Mouse (Mus musculus) hindbrain, embryonic 12.5 days (tissue): ENCODE measurements around the gene Hoxd3. TPM values are rescaled to one million over a fixed set of nuclear protein-coding genes. Genes with fewer than 3 reads are reported as not detected.

Experiments
- ATAC-seq: fragments of 200-750 bp; cut with Nextera tagmentation; 2 replicates; pipeline ENCODE4 v1.8.0; 2017; ENCODE audit warnings: moderate TSS enrichment; ENCODE audit not compliant: low FRiP score
- H3K27ac ChIP-seq: fragments of 300-500 bp; sonication (generic); 2 replicates; pipeline ENCODE4 v1.5.1; 2016; ENCODE audit warnings: mild to moderate bottlenecking
- H3K27me3 ChIP-seq: fragments of 300-500 bp; sonication (generic); 2 replicates; pipeline ENCODE4 v1.6.1; 2016; ENCODE audit warnings: mild to moderate bottlenecking
- H3K36me3 ChIP-seq: fragments of 300-500 bp; sonication (generic); 2 replicates; pipeline ENCODE4 v1.6.1; 2016; ENCODE audit warnings: mild to moderate bottlenecking
- H3K4me1 ChIP-seq: fragments of 300-500 bp; sonication (generic); 2 replicates; pipeline ENCODE4 v1.6.1; 2016
- H3K4me2 ChIP-seq: fragments of 300-500 bp; sonication (generic); replicated peaks from 2 replicates; pipeline ENCODE4 v1.6.1; 2016; ENCODE audit warnings: mild to moderate bottlenecking
- H3K4me3 ChIP-seq: fragments of 300-500 bp; sonication (generic); 2 replicates; pipeline ENCODE4 v1.5.1; 2016; ENCODE audit warnings: mild to moderate bottlenecking
- H3K9ac ChIP-seq: fragments of 300-500 bp; sonication (generic); 2 replicates; pipeline ENCODE4 v1.6.1; 2016; ENCODE audit warnings: mild to moderate bottlenecking, moderate library complexity
- H3K9me3 ChIP-seq: fragments of 300-500 bp; sonication (generic); replicated peaks from 2 replicates; pipeline ENCODE4 v1.6.1; 2016; ENCODE audit warnings: mild to moderate bottlenecking
- WGBS: fragments of 180-500 bp; shearing (Covaris S2); methylation state at CpG from one replicate; pipeline ENCODE4 v1.1.7; 2016; 5-methylcytosine and 5-hydroxymethylcytosine counted together
- polyA plus RNA-seq: library from polyadenylated mRNA; unstranded; fragments of >200 nt; fragmentation: Nextera tagmentation; extraction: Ambion mirVana; gene quantifications from 2 replicates; pipeline ENCODE4 v1.2.1, GENCODE M21; 2016

Gene Hoxd3
- polyA plus RNA-seq, result 69.6 and 83.5 TPM in 2 replicates

GRCm38 (mm10) chr2:74711721-74712621 is at the start of gene Hoxd3, which contains the start of gene Hoxd4:
Gene Hoxd3, plus strand, starts transcription at chr2:74711927.
Gene Hoxd4, plus strand, starts transcription at chr2:74711929.
- no peaks in the 10 kb centered on the region for H3K36me3 ChIP-seq

GRCm38 (mm10) chr2:74663291-74663925 is 48.3 kb upstream of the Hoxd3 start:
- Histone ChIP-seq H3K27ac (no peak overlapping the region), H3K9me3 (no peaks in the 10 kb centered on the region), H3K27me3 (peaks cover 92% of the 10 kb centered on the region), H3K4me1 (peaks cover 8% of the 10 kb centered on the region), H3K9ac (no peak overlapping the region), H3K4me2 (no peak overlapping the region), H3K4me3 (no peak overlapping the region), H3K36me3 (no peaks in the 10 kb centered on the region)
- no peak for ATAC-seq
- WGBS, result 3% methylated on average over 18 of the region's 18 CpGs

More at GRCm38 (mm10) chr2:74711721-74712621, at the start of gene Hoxd3, which contains the start of gene Hoxd4:
- ATAC-seq, result no peak
- Histone ChIP-seq H3K4me1 (peaks cover 11% of the 10 kb centered on the region), H3K9me3 (no peaks in the 10 kb centered on the region), H3K4me3 (peak within 1 kb of the TSS; percentile 23), H3K27ac (0 out of 2 replicates have a peak within 1 kb of the TSS, but pooled peaks have one; percentile 17), H3K27me3 (peaks cover 96% of the 10 kb centered on the region), H3K9ac (peak within 1 kb of the TSS; percentile 43; the same call in 1 of the 2 replicates), H3K4me2 (peak within 1 kb of the TSS; percentile 42)
- WGBS, result under 1% methylated on average over 65 of the region's 65 CpGs

GRCm38 (mm10) chr2:74666411-74666810 is 45.3 kb upstream of the Hoxd3 start:
- ATAC-seq, result no peak
- 2% methylated on average over 7 of the region's 7 CpGs for WGBS
- no peak overlapping the region for H3K4me3 ChIP-seq

GRCm38 (mm10) chr2:74667191-74667841 is 44.4 kb upstream of the Hoxd3 start:
- Histone ChIP-seq H3K4me3 (0 out of 2 replicates have a peak overlapping the region, but pooled peaks have one; percentile 27), H3K27me3 (peaks cover 96% of the 10 kb centered on the region), H3K9ac (no peak overlapping the region), H3K36me3 (no peaks in the 10 kb centered on the region), H3K4me1 (peaks cover 10% of the 10 kb centered on the region), H3K9me3 (no peaks in the 10 kb centered on the region), H3K4me2 (no peak overlapping the region), H3K27ac (no peak overlapping the region)
- no peak for ATAC-seq
- 1% methylated on average over 36 of the region's 36 CpGs for WGBS

More at GRCm38 (mm10) chr2:74666411-74666810, 45.3 kb upstream of the Hoxd3 start:
- no peak overlapping the region for H3K27ac ChIP-seq
- H3K4me2 ChIP-seq, result no peak overlapping the region
- H3K9me3 ChIP-seq, result no peaks in the 10 kb centered on the region
- H3K4me1 ChIP-seq, result peaks cover 10% of the 10 kb centered on the region
- H3K27me3 ChIP-seq, result peaks cover 96% of the 10 kb centered on the region
- no peak overlapping the region for H3K9ac ChIP-seq
- H3K36me3 ChIP-seq, result no peaks in the 10 kb centered on the region

- Histone ChIP-seq H3K9me3 (no peaks in the 10 kb centered on the region), H3K4me1 (peaks cover 14% of the 10 kb centered on the region), H3K9ac (0 out of 2 replicates have a peak within 1 kb of the TSS, but pooled peaks have one; percentile 13), H3K27ac (no peak within 1 kb of the TSS), H3K4me3 (peak within 1 kb of the TSS; percentile 27), H3K4me2 (peak within 1 kb of the TSS; percentile 47), H3K36me3 (no peaks in the 10 kb centered on the region), H3K27me3 (peaks cover 96% of the 10 kb centered on the region)
- 0% methylated on average over 18 of the region's 51 CpGs for WGBS
- peak; percentile 63; the same call in 1 of the 2 replicates for ATAC-seq
Measured at GRCm38 (mm10) chr2:74667842-74668357, 43.8 kb upstream of the Hoxd3 start, which contains the start of gene Hoxd13. Gene Hoxd13, plus strand, starts transcription at chr2:74668310.

- WGBS, result under 1% methylated on average over 72 of the region's 74 CpGs
- 0 out of 2 replicates have a peak overlapping the region, but pooled peaks have one; percentile 13 for H3K9ac ChIP-seq
- ATAC-seq, result 0 out of 2 replicates have a peak, but pooled peaks have one; percentile 40
Measured at GRCm38 (mm10) chr2:74668370-74669229, 43.1 kb upstream of the Hoxd3 start.

GRCm38 (mm10) chr2:74669230-74669578 is 42.5 kb upstream of the Hoxd3 start:
- 2% methylated on average over 3 of the region's 3 CpGs for WGBS
- Histone ChIP-seq H3K4me2 (no peak overlapping the region), H3K27ac (no peak overlapping the region), H3K9me3 (no peaks in the 10 kb centered on the region), H3K36me3 (no peaks in the 10 kb centered on the region), H3K4me1 (peaks cover 15% of the 10 kb centered on the region), H3K4me3 (no peak overlapping the region), H3K27me3 (peaks cover 96% of the 10 kb centered on the region), H3K9ac (no peak overlapping the region)
- ATAC-seq, result no peak

More at GRCm38 (mm10) chr2:74668370-74669229, 43.1 kb upstream of the Hoxd3 start:
- peaks cover 15% of the 10 kb centered on the region for H3K4me1 ChIP-seq
- no peak overlapping the region for H3K27ac ChIP-seq
- peak overlapping the region; percentile 27 for H3K4me3 ChIP-seq
- H3K27me3 ChIP-seq, result peaks cover 96% of the 10 kb centered on the region
- H3K36me3 ChIP-seq, result no peaks in the 10 kb centered on the region
- peak overlapping the region; percentile 47 for H3K4me2 ChIP-seq
- H3K9me3 ChIP-seq, result no peaks in the 10 kb centered on the region

- no peak overlapping the region for H3K27ac ChIP-seq
- peaks cover 96% of the 10 kb centered on the region for H3K27me3 ChIP-seq
- no peak overlapping the region for H3K4me3 ChIP-seq
- H3K9ac ChIP-seq, result no peak overlapping the region
- H3K9me3 ChIP-seq, result no peaks in the 10 kb centered on the region
- no peaks in the 10 kb centered on the region for H3K36me3 ChIP-seq
- peaks cover 15% of the 10 kb centered on the region for H3K4me1 ChIP-seq
- H3K4me2 ChIP-seq, result no peak overlapping the region
- 2% methylated on average over 14 of the region's 14 CpGs for WGBS
- no peak for ATAC-seq
Measured at GRCm38 (mm10) chr2:74669650-74670235, 42.0 kb upstream of the Hoxd3 start.

- under 1% methylated on average over 3 of the region's 3 CpGs for WGBS
- ATAC-seq, result no peak
- no peak overlapping the region for H3K4me2 ChIP-seq
- no peaks in the 10 kb centered on the region for H3K36me3 ChIP-seq
- H3K4me3 ChIP-seq, result no peak overlapping the region
- no peak overlapping the region for H3K9ac ChIP-seq
- H3K9me3 ChIP-seq, result no peaks in the 10 kb centered on the region
- H3K4me1 ChIP-seq, result peaks cover 15% of the 10 kb centered on the region
- no peak overlapping the region for H3K27ac ChIP-seq
- peaks cover 97% of the 10 kb centered on the region for H3K27me3 ChIP-seq
Measured at GRCm38 (mm10) chr2:74670632-74671188, 41.0 kb upstream of the Hoxd3 start.

- Histone ChIP-seq H3K27me3 (peaks cover 98% of the 10 kb centered on the region), H3K9ac (no peak overlapping the region), H3K4me3 (no peak overlapping the region), H3K4me1 (peaks cover 15% of the 10 kb centered on the region), H3K27ac (no peak overlapping the region), H3K4me2 (no peak overlapping the region), H3K36me3 (no peaks in the 10 kb centered on the region), H3K9me3 (no peaks in the 10 kb centered on the region)
- ATAC-seq, result no peak
- WGBS, result 4% methylated on average over 5 of the region's 5 CpGs
Measured at GRCm38 (mm10) chr2:74671847-74672246, 39.9 kb upstream of the Hoxd3 start.
